Mouse (Mus musculus): ENCODE data around the gene Vmn1r21. TPM values are rescaled to one million over a fixed set of nuclear protein-coding genes. Genes with fewer than 3 reads are reported as not detected.
"Not testable (repeated sequence)": the region's sequence is repeated elsewhere in the genome, so short reads cannot be mapped to it uniquely, and the experiment has no call there.

Vmn1r21 gene
- polyA plus RNA-seq (2015; fragmentation: Nextera tagmentation; extraction: Ambion mirVana), result not detected in 2 replicates

DNA sequence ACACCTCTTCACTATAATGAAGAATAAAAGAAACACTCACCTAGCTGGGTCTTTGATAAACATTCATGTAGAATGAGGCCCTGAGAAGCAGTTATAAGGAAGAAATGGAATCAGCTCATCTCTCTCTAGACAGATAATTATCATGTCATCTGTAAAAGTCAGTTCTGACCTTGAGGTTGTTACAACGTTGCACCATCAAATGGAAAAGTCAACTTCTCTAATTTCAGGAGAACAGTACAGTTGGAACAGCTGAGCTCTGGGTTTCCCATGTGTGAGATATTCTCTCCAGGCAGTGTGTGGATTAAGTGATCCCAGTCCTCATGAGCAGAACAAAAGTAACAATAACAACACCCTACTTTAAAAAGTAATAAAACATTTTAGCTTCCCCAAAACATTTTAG is at the start of gene Vmn1r21:
Gene Vmn1r21 (minus strand): TSS at position 58 of the 400 bp plus-strand sequence.
- H3K4me2 ChIP-seq (ENCODE audit: low read depth, low read length), result no peak within 1 kb of the TSS
- H3K9me3 ChIP-seq (ENCODE audit: control insufficient read depth, low read length), result no peaks in the 10 kb centered on the region
- H3K36me3 ChIP-seq (ENCODE audit: control insufficient read depth, insufficient read depth, low read length), result no peaks in the 10 kb centered on the region
- H3K4me3 ChIP-seq (ENCODE audit: low read length), result no peak within 1 kb of the TSS
- no peak within 1 kb of the TSS for H3K27ac ChIP-seq (ENCODE audit: low read length)
- no peaks in the 10 kb centered on the region for H3K27me3 ChIP-seq (replicated peaks; ENCODE audit: control insufficient read depth, insufficient read depth, low read length)
- WGBS, result 70% methylated on average over 1 of the region's 1 CpGs
- H3K9ac ChIP-seq (ENCODE audit: low read depth, low read length), result no peak within 1 kb of the TSS
- no peak for ATAC-seq
- H3K4me1 ChIP-seq (ENCODE audit: control insufficient read depth, insufficient read depth, low read length), result no peaks in the 10 kb centered on the region

DNA sequence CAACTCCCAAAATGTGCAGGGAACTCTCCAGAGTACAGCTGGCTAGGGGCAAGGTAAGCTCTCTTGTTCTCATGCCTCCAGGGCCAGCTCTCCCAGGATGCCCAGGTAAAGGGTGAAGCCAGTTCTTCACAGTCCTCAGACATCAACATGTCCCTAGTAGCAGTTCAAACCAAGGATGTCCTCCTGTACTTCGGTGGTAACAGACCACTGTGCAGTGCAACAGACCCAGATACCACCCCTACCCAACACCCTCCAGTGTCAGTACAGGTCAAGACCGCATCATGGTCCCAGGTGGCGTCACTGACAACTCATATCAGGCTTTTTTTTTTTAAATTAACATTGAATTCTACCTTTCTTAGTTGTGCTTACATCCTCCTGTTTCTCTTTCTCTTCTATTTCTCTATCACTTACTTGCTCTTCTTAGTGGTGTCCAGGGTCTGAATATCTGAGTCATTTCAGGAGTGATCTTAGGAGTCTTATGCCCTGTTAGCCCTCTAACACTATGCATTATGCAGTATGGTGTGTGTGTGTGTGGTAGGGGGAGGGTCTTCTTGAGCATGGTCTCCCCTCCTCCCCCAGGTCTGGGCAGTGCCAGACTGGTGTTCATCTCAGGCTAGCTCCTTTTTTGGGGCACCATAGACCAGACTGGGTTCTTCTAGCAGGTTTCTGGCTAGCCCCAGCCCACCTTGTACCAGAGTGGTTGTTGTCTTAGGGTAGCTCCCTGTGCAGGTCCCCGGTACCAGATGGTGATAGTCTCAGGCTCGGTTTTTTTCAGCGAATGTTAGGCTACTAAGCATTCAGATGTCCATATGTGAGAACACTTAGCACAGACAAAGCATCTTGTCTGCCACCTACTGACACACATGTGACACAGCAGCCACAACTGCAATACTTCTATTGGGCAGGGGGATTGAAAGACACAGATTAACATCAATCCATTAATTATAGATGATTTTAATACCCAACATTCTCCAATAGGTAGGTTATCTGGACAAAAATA is 9.2 kb upstream of the Vmn1r21 start:
- WGBS, result 44% methylated on average over 6 of the region's 6 CpGs
- ATAC-seq, result peak; percentile 74
- Histone ChIP-seq H3K36me3 (ENCODE audit: control insufficient read depth, insufficient read depth, low read length) (no peaks in the 10 kb centered on the region), H3K4me2 (ENCODE audit: low read depth, low read length) (no peak overlapping the region), H3K9ac (ENCODE audit: low read depth, low read length) (no peak overlapping the region), H3K27me3 (replicated peaks; ENCODE audit: control insufficient read depth, insufficient read depth, low read length) (no peaks in the 10 kb centered on the region), H3K4me3 (ENCODE audit: low read length) (no peak overlapping the region), H3K4me1 (ENCODE audit: control insufficient read depth, insufficient read depth, low read length) (no peaks in the 10 kb centered on the region), H3K9me3 (ENCODE audit: control insufficient read depth, low read length) (no peaks in the 10 kb centered on the region), H3K27ac (ENCODE audit: low read length) (no peak overlapping the region)

DNA sequence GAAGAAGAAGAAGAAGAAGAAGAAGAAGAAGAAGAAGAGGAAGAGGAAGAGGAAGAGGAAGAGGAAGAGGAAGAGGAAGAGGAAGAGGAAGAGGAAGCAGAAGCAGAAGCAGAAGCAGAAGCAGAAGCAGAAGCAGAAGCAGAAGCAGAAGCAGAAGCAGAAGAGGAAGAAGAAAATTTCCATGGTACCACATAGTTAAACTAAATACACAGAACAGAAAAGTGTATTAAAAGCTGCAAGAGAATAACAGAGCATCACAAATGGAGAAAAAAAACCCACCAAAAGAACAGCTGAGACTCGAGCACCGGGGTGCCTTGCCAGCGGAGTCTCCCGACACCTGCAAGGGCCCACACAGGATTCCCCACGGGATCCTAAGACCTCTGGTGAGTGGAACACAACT is 1.0 kb upstream of the Vmn1r21 start:
- H3K4me1 ChIP-seq (ENCODE audit: control insufficient read depth, insufficient read depth, low read length); ATAC-seq; H3K27me3 ChIP-seq (replicated peaks; ENCODE audit: control insufficient read depth, insufficient read depth, low read length); H3K9ac ChIP-seq (ENCODE audit: low read depth, low read length); H3K4me2 ChIP-seq (ENCODE audit: low read depth, low read length); H3K4me3 ChIP-seq (ENCODE audit: low read length); H3K9me3 ChIP-seq (ENCODE audit: control insufficient read depth, low read length); H3K36me3 ChIP-seq (ENCODE audit: control insufficient read depth, insufficient read depth, low read length); H3K27ac ChIP-seq (ENCODE audit: low read length): not testable (repeated sequence)
- 86% methylated on average over 5 of the region's 5 CpGs for WGBS

DNA sequence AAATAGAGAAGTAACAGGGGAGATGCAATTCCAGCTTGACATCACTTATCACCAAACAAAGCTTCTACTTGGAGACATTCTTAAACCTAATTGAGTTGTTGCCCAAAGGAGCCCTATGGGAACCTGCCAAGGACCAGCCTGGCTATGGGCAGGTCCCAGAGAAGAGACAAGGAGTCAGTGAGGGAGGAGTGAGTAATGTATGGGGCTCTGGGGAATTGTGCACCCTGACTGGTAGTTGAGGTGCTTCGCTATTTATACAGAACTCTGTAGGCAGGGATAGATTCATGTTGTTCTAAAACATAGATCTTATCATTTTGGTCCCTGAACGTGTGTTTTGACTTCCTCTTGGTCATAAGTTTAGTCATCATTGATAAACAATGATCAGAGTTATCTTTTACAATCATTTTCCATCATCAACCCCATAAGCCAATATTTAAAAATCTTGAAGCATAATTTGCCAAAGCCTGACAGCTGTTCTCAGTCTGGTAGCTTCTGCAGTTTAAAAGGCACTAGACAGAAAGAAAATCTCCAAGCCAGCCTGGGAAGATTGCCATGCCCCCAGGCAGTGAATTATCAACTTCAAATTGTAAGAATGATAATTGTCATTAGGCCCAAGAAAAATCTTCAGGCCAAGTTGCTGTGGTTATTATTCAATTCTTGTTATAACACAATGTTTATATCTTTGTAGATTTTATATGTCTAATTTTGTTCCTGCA is 10.3 kb downstream of the Vmn1r21 start:
- no peak overlapping the region for H3K4me2 ChIP-seq (ENCODE audit: low read depth, low read length)
- ATAC-seq, result no peak
- WGBS, result 61% methylated on average over 2 of the region's 2 CpGs
- no peaks in the 10 kb centered on the region for H3K36me3 ChIP-seq (ENCODE audit: control insufficient read depth, insufficient read depth, low read length)
- no peaks in the 10 kb centered on the region for H3K4me1 ChIP-seq (ENCODE audit: control insufficient read depth, insufficient read depth, low read length)
- no peak overlapping the region for H3K4me3 ChIP-seq (ENCODE audit: low read length)
- no peaks in the 10 kb centered on the region for H3K9me3 ChIP-seq (ENCODE audit: control insufficient read depth, low read length)
- H3K27ac ChIP-seq (ENCODE audit: low read length), result no peak overlapping the region
- no peak overlapping the region for H3K9ac ChIP-seq (ENCODE audit: low read depth, low read length)
- no peaks in the 10 kb centered on the region for H3K27me3 ChIP-seq (replicated peaks; ENCODE audit: control insufficient read depth, insufficient read depth, low read length)

DNA sequence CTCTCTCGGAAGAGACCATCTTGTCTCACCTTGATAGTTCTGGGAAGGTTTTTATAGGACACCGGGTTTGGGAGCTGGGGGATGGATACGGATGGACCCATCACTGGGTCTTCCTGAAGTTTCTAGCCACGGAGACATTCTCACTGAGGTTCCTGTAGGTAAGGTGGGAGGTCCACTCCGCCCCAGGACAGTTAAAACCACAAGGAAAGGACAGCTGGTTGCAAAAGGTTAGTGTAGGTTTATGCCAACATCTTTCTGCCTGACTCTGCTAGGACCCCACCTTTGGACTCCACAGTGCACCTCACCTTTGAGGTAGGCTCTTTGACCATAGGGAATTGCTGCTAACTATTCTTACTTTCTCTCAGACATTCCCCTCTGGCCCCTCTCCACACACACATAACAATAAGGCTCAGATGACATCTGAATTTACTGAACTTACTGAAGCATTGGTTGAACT is 24.9 kb downstream of the Vmn1r21 start:
- Histone ChIP-seq H3K9ac (ENCODE audit: low read depth, low read length) (peak overlapping the region; percentile 96), H3K36me3 (ENCODE audit: control insufficient read depth, insufficient read depth, low read length) (no peaks in the 10 kb centered on the region), H3K9me3 (ENCODE audit: control insufficient read depth, low read length) (no peaks in the 10 kb centered on the region), H3K27ac (ENCODE audit: low read length) (peak overlapping the region; percentile 92; the same call in 1 of the 2 replicates), H3K4me2 (ENCODE audit: low read depth, low read length) (peak overlapping the region; percentile 71), H3K4me3 (ENCODE audit: low read length) (peak overlapping the region; percentile 96), H3K27me3 (replicated peaks; ENCODE audit: control insufficient read depth, insufficient read depth, low read length) (no peaks in the 10 kb centered on the region), H3K4me1 (ENCODE audit: control insufficient read depth, insufficient read depth, low read length) (0 out of 2 replicates have a peak, but pooled peaks cover 4% of the 10 kb centered on the region)
- peak; percentile 47 for ATAC-seq
- WGBS, result 4% methylated on average over 5 of the region's 5 CpGs

DNA sequence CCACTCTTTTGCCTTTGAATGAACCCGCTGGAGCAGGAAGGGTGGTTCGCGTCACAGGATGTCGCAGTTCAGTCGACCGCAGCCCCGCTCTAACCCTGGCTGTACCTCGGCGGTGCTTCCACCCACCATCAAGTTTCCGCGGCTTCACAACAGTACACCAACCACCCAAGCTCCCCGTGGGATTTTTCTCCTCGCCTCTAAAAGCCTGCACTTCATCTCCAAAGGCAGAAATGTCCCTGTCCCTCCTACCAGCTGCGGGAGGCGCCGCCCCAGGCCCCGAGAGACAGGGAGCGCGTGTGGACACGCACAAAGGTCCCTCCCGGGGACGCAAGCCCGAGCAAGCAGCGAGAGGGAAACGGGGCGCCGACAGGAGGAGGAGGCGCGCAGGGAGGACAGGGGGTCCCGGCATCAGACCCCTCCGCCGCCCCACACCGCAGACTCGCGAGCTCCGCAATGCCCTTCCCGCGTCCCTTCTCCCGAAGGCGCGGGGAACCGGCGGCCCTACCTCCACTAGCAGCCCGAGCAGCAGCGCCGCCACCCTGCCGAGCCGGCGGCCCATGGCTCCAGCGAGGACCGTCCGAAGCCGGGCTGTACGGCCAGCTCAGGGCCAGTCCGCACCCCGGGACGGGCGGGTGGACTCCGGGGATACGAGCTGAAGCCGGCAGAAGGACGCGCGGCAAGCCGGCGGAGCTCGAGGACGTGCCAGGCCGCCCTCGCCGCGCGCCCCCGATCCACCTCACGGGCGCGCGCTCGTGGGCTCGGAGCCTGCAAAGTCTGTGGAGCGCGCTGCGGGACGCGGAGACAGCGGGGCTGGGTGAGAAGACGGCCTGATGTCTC is 25.5 kb downstream of the Vmn1r21 start, which contains the start of gene Vopp1:
Gene Vopp1 (minus strand): TSS at position 738 of the 837 bp plus-strand sequence.
- H3K4me2 ChIP-seq (ENCODE audit: low read depth, low read length), result peak within 1 kb of the TSS; percentile 71
- peak; percentile 92 for ATAC-seq
- 0 out of 2 replicates have a peak, but pooled peaks cover 4% of the 10 kb centered on the region for H3K4me1 ChIP-seq (ENCODE audit: control insufficient read depth, insufficient read depth, low read length)
- H3K36me3 ChIP-seq (ENCODE audit: control insufficient read depth, insufficient read depth, low read length), result no peaks in the 10 kb centered on the region
- no peaks in the 10 kb centered on the region for H3K27me3 ChIP-seq (replicated peaks; ENCODE audit: control insufficient read depth, insufficient read depth, low read length)
- H3K27ac ChIP-seq (ENCODE audit: low read length), result peak within 1 kb of the TSS; percentile 92
- peak within 1 kb of the TSS; percentile 96 for H3K9ac ChIP-seq (ENCODE audit: low read depth, low read length)
- no peaks in the 10 kb centered on the region for H3K9me3 ChIP-seq (ENCODE audit: control insufficient read depth, low read length)
- peak within 1 kb of the TSS; percentile 96 for H3K4me3 ChIP-seq (ENCODE audit: low read length)
- 0% methylated on average over 87 of the region's 87 CpGs for WGBS

DNA sequence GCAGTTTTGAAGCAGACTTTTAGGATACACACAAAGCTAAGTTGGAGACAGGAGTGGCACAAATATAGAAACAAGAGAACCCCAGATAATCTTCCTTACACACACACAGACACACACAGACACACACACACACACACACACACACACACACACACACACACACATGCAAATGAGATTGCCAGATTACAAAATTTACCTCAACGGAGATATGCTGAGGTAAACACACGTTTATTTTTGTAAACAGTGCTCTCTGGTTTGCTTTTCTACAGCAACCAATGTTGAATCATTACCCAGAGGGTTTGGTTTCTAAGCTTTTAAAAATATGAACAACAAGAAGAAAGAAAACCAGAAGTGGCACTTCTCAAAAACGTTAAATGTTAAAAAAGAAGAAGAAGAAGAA is 26.7 kb downstream of the Vmn1r21 start:
- H3K36me3 ChIP-seq (ENCODE audit: control insufficient read depth, insufficient read depth, low read length), result no peaks in the 10 kb centered on the region
- H3K4me3 ChIP-seq (ENCODE audit: low read length), result no peak overlapping the region
- H3K9me3 ChIP-seq (ENCODE audit: control insufficient read depth, low read length), result no peaks in the 10 kb centered on the region
- H3K27me3 ChIP-seq (replicated peaks; ENCODE audit: control insufficient read depth, insufficient read depth, low read length), result no peaks in the 10 kb centered on the region
- H3K4me1 ChIP-seq (ENCODE audit: control insufficient read depth, insufficient read depth, low read length), result 0 out of 2 replicates have a peak, but pooled peaks cover 4% of the 10 kb centered on the region
- no peak overlapping the region for H3K27ac ChIP-seq (ENCODE audit: low read length)
- 21% methylated on average over 3 of the region's 3 CpGs for WGBS
- H3K9ac ChIP-seq (ENCODE audit: low read depth, low read length), result no peak overlapping the region
- peak overlapping the region; percentile 32; the same call in 1 of the 2 replicates for H3K4me2 ChIP-seq (ENCODE audit: low read depth, low read length)
- ATAC-seq, result no peak

DNA sequence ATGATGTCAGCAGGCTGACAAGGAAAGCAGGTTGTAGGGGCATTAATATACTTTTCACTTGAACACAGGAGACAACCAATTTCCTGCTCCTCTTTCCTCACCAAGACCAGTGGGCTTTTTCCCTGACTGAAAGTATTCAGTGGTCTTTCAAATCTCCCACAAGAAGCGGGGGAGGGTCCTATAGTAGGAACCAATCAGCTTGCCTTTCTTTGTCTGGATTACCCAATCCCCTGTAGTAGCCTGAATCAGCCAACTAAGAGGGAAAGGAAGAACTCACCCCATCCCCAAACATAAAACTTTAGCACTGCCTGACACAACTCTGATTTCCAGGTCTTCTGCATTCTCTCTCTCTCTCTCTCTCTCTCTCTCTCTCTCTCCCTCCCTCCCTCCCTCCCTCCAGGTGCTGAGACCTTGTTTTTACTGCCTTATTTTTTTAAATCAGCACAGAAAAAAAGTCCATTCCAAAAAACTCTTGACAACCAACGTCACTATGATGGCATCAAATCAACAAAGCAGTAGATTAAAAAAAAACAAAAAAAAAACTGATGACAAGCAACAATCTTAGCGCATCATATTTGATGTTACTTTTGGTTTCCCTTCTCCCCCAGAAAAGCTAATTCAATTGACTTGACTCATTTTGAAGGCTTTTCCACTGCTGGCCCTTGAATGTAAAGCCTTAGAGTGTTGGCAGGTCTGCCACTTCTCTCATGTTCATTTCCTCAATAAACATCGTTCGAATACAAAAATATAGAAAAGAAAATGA is 27.3 kb downstream of the Vmn1r21 start:
- no peaks in the 10 kb centered on the region for H3K27me3 ChIP-seq (replicated peaks; ENCODE audit: control insufficient read depth, insufficient read depth, low read length)
- no peak overlapping the region for H3K4me3 ChIP-seq (ENCODE audit: low read length)
- H3K9ac ChIP-seq (ENCODE audit: low read depth, low read length), result no peak overlapping the region
- 61% methylated on average over 5 of the region's 5 CpGs for WGBS
- H3K36me3 ChIP-seq (ENCODE audit: control insufficient read depth, insufficient read depth, low read length), result no peaks in the 10 kb centered on the region
- no peak for ATAC-seq
- H3K4me1 ChIP-seq (ENCODE audit: control insufficient read depth, insufficient read depth, low read length), result 0 out of 2 replicates have a peak, but pooled peaks cover 4% of the 10 kb centered on the region
- no peak overlapping the region for H3K4me2 ChIP-seq (ENCODE audit: low read depth, low read length)
- H3K9me3 ChIP-seq (ENCODE audit: control insufficient read depth, low read length), result no peaks in the 10 kb centered on the region
- H3K27ac ChIP-seq (ENCODE audit: low read length), result no peak overlapping the region
